Mouse (Mus musculus) T-cell, adult 66 days (primary cell): Measurements from ENCODE around the gene Clcnka. TPM values are rescaled to one million over a fixed set of nuclear protein-coding genes. Genes with fewer than 3 reads are reported as not detected.

Source experiments
- total RNA-seq, 2 experiments: library from RNA; stranded (reverse); gene quantifications; 3 replicates in 1 of 2; 4 replicates in 1 of 2; pipeline ENCODE4 v1.2.4; 2023

Gene Clcnka
- total RNA-seq: not detected

DNA sequence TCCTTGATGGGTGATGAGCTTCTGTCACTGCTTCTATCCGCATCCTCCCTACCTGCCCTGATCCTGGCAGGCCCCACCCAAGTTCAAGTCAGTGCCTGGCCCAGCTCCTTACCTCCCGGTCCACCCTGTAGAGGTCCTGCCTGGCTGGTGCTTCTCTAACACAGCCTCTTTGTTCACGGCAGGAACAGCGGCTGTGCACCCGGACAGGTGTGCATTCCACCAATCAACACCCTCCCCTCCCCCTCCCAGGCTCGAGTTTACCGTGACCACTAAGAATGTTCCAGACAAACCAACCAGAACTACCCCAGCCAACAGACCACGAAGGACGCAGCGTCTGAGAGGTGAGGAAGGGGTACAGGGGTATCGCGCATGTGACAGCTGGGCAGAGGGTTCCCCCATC lies at the start of gene Clcnka:
Gene Clcnka, minus strand, starts transcription at position 180 of the 400 bp plus-strand sequence.

DNA sequence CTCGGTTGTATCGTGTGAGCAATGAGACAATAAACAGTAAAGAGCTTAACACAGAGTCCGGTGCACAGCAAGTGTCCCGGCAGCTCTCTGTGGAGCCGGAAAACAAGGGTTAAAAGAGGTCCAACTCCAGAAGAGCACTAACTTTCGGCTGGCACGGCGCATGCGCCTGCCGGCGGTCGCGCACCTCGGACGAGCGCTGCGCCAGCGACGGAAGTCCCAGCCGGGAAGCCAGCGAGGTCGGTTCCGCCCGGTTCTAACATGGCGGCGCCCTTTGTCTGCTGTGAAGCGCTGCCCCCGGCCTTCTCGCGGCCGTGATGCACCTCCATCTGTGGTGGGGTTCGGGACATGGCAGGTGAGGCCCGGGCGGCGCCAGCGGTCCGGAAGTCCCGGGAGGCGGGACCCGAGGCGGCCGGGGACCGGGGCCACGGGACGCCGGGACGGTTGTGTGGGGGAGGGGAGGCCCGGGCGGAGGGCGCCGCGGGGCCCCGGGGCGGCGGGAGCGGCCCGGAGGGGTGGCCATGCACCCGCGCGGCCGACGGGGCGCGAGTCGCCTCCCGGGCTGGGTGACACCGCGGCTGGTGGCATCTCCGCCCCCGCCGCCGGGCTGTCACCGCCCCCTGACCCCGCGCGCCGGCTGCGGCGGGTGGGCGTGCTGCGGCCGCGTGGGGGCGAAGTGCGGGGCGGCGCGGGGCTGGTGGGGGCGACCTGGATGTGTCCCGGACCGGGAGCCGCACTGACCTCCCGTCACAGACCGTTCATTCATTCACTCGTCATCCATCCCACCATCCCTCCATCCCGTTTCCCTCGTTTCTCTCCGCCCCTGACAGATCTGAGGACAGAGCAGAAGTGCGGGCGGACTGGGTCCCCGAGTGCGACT lies 46.2 kb upstream of the Clcnka start, which contains the start of gene Zbtb17:
Gene Zbtb17, plus strand, starts transcription at position 204 of the 877 bp plus-strand sequence.

DNA sequence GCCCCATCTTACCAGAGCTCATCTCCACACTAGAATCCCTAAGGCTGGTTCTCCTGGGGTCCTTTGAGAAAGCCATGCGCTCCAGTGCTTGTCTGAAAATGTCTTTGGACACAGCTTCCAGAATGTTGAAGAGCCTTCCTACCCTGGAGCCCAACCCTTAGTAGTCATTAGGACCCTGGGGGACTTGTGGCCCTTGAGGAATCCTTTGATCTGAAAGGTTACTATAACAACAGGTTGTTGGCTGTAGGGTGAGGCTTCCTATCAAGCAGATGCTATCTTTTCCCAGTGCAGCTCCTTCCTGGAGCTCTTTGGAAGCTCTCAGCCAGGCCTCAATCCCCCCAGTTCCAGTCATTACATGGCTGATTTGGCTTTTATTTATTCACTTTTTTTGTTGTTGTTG lies 37.5 kb upstream of the Clcnka start, which contains the start of gene Srarp:
Gene Srarp, minus strand, starts transcription at position 132 of the 400 bp plus-strand sequence.

DNA sequence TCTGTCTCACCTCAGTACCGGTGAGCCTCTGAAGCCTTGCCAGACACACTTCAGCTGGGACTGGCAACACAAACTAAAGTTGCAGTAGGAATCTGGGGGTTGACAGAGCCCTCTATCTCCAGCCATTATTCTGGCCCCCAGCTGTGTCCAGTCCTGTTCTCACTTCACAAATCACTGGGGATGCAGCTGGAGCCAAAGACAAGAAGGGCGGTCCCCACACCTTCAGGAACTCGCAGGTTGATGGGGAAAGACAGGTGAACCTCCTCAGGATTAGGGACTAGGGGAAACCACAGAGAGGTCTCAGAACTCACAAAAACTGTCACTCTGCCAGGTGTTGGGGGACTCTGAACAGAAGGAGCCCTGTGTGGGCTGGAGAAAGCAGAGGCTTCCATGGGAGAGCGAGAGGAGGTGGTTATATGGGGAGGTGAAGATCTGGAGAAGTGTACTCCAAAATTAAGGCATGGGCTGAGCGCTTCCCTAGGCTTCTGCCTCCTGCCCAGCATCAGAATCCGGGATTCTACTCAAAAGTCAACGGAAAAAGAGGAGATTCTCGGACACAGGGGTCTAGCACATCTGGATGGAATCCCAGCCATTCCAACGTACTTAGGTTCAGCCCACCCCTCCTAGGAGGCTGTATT lies 21.8 kb upstream of the Clcnka start, which contains the start of gene Hspb7:
Gene Hspb7, plus strand, starts transcription at position 588 of the 638 bp plus-strand sequence.

DNA sequence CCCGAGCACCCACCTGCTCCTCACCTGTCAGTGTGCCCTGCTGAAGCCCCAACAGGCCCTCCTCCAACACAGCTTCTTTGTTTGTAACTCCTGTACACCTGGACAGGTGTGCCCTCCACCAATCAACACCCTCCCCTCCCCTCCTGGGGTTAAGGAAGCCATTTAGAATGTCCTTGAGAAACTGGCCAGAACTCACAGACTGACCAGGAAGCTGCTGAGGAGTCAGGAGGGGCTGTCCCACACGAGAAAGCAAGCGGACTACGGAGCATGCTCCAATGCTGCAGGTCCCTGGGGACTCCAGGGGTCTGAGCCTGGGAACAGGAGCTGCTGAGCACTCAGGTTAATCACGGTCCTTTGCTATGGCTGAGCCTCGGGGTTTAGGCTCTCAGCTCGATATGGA lies 17.4 kb upstream of the Clcnka start, which contains the start of gene Clcnkb:
Gene Clcnkb, minus strand, starts transcription at position 91 of the 400 bp plus-strand sequence.

DNA sequence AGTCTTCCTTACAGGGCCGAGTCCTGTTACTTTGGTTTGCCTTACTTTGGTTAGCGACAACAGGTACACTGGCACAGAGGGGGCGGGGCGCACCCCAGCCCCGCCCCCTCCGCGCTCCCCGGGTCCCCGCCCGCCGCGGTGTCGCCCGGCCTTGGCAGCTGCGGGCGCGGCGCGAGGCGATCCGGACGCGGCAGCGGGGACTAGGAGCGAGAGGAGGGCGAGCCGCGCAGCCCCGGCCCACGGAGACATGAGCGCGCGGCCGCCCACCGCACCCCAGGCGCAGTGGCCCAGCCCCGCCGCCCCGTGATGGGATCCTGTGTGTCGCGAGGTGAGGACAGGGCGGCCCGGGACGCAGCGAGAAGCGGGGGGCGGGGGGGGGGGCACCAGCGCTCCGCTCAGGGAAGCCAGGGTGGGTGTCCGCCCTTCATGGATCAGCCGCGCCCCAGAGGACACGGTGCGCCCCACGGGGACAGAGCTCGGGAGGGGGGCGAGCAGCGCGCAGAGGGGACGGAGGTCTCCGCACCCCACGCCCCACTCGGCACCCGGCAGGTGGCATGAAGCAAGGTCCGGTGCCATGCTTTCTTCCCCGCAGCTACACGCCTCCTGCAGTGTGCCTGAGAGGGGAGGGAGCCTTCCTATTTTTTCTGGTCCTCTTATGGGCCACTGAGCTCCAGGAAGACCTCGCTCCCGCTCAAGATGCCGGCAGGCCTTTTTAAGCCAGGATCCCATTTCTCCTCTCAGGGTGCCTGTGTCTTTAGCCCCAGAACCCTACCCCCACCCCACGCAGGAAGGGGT lies 30.3 kb downstream of the Clcnka start, which contains the start of gene Fam131c:
Gene Fam131c, plus strand, starts transcription at position 224 of the 795 bp plus-strand sequence.

Other genes with a start within 250 kb of the Clcnka start
- 1 to 10 TPM; 3.1 to 5.2 TPM for gene Rsg1, start 184.8 kb downstream of the Clcnka start, total RNA-seq
- not detected for gene Arhgef19, start 159.2 kb downstream of the Clcnka start, total RNA-seq
- 1 to 10 TPM in 1 of 2 experiments, under 1 TPM in 1; 0.18 to 1.9 TPM for gene Epha2, start 97.5 kb downstream of the Clcnka start, total RNA-seq
- gene Fam131c, start 30.5 kb downstream of the Clcnka start, total RNA-seq: not detected
- not detected for gene Clcnkb, start 17.3 kb upstream of the Clcnka start, total RNA-seq
- not detected for gene Hspb7, start 22.1 kb upstream of the Clcnka start, total RNA-seq
- gene Srarp, start 37.4 kb upstream of the Clcnka start, total RNA-seq: not detected
- 10 to 100 TPM; 32.7 to 38.5 TPM for gene Zbtb17, start 45.9 kb upstream of the Clcnka start, total RNA-seq
- 10 to 100 TPM; 65.3 to 77.7 TPM for gene Spen, start 139.9 kb upstream of the Clcnka start, total RNA-seq
- not detected for gene Fblim1, start 207.4 kb upstream of the Clcnka start, total RNA-seq
- under 1 TPM; 0.24 to 0.44 TPM for gene Tmem82, start 219.9 kb upstream of the Clcnka start, total RNA-seq
- not detected for gene Slc25a34, start 225.1 kb upstream of the Clcnka start, total RNA-seq